Mouse (Mus musculus): Measurements from ENCODE around the gene Gm4340.
"Not testable (repeated sequence)": the region's sequence is repeated elsewhere in the genome, so short reads cannot be mapped to it uniquely, and the experiment has no call there.

Gene Gm4340

DNA sequence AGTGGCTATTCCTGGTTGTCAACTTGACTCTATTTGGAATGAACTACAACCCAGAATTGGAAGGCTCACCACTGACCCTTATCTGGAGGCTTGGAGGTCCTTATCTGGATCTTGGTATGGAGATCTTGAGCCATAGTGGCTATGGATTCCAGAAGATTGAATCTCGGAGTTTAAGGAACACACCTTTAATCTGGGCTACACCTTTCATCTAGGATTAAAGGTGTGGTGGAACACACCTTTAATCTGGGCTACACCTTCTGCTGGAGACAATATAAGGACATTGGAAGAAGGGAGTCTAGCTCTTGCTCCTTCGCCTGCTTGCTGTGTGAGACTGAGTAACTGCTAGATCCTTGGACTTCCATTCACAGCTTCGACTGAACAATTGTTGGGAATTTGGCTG is at the start of gene Gm4340:
TSS of gene Gm4340 (plus strand) at position 301 of the 400 bp plus-strand sequence.
- not testable (repeated sequence) for DNase-seq

DNA sequence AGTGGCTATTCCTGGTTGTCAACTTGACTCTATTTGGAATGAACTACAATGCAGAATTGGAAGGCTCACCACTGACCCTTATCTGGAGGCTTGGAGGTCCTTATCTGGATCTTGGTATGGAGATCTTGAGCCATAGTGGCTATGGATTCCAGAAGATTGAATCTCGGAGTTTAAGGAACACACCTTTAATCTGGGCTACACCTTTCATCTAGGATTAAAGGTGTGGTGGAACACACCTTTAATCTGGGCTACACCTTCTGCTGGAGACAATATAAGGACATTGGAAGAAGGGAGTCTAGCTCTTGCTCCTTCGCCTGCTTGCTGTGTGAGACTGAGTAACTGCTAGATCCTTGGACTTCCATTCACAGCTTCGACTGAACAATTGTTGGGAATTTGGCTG is 42.6 kb upstream of the Gm4340 start, which contains the start of gene Gm6763:
TSS of gene Gm6763 (plus strand) at position 301 of the 400 bp plus-strand sequence.
- not testable (repeated sequence) for DNase-seq

DNA sequence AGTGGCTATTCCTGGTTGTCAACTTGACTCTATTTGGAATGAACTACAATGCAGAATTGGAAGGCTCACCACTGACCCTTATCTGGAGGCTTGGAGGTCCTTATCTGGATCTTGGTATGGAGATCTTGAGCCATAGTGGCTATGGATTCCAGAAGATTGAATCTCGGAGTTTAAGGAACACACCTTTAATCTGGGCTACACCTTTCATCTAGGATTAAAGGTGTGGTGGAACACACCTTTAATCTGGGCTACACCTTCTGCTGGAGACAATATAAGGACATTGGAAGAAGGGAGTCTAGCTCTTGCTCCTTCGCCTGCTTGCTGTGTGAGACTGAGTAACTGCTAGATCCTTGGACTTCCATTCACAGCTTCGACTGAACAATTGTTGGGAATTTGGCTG is 34.1 kb upstream of the Gm4340 start, which contains the start of gene Gm8764:
TSS of gene Gm8764 (plus strand) at position 301 of the 400 bp plus-strand sequence.
- DNase-seq, result not testable (repeated sequence)

DNA sequence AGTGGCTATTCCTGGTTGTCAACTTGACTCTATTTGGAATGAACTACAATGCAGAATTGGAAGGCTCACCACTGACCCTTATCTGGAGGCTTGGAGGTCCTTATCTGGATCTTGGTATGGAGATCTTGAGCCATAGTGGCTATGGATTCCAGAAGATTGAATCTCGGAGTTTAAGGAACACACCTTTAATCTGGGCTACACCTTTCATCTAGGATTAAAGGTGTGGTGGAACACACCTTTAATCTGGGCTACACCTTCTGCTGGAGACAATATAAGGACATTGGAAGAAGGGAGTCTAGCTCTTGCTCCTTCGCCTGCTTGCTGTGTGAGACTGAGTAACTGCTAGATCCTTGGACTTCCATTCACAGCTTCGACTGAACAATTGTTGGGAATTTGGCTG is 25.6 kb upstream of the Gm4340 start, which contains the start of gene Gm21304:
TSS of gene Gm21304 (plus strand) at position 301 of the 400 bp plus-strand sequence.
- DNase-seq, result not testable (repeated sequence)

DNA sequence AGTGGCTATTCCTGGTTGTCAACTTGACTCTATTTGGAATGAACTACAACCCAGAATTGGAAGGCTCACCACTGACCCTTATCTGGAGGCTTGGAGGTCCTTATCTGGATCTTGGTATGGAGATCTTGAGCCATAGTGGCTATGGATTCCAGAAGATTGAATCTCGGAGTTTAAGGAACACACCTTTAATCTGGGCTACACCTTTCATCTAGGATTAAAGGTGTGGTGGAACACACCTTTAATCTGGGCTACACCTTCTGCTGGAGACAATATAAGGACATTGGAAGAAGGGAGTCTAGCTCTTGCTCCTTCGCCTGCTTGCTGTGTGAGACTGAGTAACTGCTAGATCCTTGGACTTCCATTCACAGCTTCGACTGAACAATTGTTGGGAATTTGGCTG is 17.1 kb upstream of the Gm4340 start, which contains the start of gene Gm21312:
TSS of gene Gm21312 (plus strand) at position 301 of the 400 bp plus-strand sequence.
- not testable (repeated sequence) for DNase-seq

DNA sequence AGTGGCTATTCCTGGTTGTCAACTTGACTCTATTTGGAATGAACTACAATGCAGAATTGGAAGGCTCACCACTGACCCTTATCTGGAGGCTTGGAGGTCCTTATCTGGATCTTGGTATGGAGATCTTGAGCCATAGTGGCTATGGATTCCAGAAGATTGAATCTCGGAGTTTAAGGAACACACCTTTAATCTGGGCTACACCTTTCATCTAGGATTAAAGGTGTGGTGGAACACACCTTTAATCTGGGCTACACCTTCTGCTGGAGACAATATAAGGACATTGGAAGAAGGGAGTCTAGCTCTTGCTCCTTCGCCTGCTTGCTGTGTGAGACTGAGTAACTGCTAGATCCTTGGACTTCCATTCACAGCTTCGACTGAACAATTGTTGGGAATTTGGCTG is 8.6 kb upstream of the Gm4340 start, which contains the start of gene Gm20765:
TSS of gene Gm20765 (plus strand) at position 301 of the 400 bp plus-strand sequence.
- not testable (repeated sequence) for DNase-seq

DNA sequence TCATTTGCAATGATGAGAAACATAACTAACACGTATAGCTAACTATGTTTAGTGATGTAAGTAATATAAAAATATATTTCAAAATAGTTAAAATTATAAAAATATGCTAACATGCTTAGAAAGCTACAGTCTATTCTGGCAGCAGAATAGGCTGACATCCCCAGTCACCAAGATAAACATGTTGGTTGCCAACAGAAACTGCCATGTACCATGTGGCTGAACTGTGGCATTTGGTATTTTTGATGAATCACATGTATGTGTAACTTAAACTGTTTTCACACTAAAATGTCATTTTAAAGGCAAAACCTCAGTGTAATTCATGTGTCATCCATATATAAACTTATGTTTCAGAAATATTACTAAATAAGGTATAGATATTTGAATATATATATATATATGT is 15.8 kb downstream of the Gm4340 start:
- no peak for DNase-seq

DNA sequence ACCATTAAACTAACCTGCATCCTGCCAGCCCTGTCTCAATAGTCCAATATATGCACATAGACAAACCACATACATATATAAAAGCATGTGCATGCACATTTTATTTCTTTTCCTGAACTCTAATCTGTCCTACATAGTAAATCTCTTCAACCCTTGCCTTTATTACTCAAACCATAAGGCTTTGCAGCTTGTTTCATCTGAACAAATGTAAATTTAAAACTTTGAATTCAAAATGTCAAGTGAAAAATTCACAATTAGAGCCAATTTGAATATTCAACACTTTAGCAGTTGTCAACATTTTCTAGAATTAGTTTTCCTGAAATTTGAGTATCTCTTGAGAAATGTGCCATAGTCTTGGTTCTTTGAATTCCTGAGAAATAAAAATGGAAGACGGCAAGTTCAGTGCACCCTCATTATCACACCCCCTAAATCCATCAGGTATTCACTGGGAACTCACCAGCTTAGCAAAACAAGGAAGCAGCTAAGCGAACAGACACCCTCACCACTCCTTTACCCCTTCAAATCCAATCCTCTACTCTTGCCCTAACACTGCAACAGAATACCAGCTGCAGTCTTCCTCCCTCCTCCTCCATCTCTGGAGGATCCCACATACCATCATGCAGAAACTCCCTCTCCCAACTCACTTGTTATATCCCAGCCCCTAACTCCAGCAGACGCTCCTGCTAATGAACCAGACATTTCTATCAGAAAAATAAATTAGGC is 16.6 kb downstream of the Gm4340 start:
- DNase-seq, result no peak

DNA sequence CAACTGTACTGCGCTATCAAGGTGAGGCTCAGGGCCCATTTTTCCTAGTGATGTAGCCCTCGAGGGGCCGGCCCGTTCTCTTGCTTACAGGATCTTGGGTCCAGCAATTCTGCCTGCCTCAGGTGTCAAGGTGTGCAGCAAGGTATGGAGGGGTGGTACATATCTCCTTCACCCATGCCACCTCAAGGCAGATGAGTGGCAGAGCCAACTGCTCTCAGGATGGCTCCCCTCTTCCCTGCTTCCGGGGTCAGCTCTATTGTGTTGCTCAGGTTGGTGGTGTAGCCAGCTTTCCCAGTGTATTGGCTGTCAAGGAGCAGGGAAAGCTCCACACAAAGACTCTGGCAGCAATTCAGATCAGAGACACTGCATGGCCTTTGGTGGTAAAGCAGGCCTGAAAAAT is 20.7 kb downstream of the Gm4340 start:
- DNase-seq, result no peak

DNA sequence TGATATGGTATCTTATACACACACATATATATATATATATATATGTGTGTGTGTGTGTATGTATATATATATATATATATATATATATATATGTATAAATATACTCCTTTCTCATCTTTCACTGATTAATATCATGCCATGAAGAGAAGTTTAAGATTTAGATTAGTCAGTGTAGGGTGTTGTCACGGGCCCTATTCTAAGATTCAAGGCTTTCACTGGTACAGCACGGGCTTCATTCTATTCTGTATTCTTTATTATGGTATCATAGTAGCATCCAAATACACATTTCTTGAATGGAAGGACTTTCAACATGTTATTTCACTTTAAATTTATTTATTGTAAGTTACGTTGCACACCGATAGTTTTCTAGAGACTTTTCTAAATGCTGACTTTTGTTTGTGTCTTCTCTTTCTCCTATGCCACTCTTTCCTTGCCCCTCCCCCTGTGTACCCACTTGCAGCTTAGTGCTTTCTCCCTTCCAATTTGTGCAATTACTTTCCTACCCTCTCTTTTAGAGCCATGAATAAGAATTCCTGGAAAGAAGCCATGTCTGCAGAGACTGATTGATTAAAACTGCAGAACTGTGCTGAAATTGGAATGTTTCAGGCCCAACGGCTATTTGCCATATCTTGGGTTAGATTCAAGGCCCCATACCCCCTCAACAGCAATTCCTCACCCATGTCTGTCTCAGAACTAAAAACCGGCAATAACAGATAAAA is 26.6 kb downstream of the Gm4340 start:
- no peak for DNase-seq

All from thymus, postnatal 25 days (tissue).